Mouse (Mus musculus) thymus, adult 2 months (tissue): ENCODE data around the gene Fggy.

ENCODE experiments used
- CTCF ChIP-seq: fragments of 200-500 bp; IDR thresholded peaks from 2 replicates; pipeline ENCODE4 v1.5.1; 2012; ENCODE audit warnings: mild to moderate bottlenecking, control low read depth, low read length, moderate library complexity, borderline replicate concordance; ENCODE audit not compliant: control insufficient read depth, poor library complexity, insufficient read depth; ENCODE audit errors: extremely low read depth
- POLR2A ChIP-seq: fragments of 200-500 bp; IDR thresholded peaks from 2 replicates; pipeline ENCODE4 v1.6.1; 2012; ENCODE audit warnings: mild to moderate bottlenecking, low read length, control low read depth, moderate library complexity; ENCODE audit not compliant: control insufficient read depth, poor library complexity, insufficient read depth; ENCODE audit errors: extremely low read depth

GRCm38 (mm10) chr4:95735967-95736366 is 178.7 kb downstream of the Fggy start:
- TF ChIP-seq CTCF (no peak), POLR2A (no peak)
